Mouse (Mus musculus): ENCODE measurements at regions not wholly inside any gene's neighbourhood (a gene's known extent, or its start where the extent isn't known, plus 50 kb on each side); places are given as distances from the start of the nearest gene placed in this dataset.

GRCm38 (mm10) chr15:65733326-65733725 lies 718.6 kb upstream of the Gm21961 start:
- no peak for DNase-seq

- DNase-seq: no peak
Observed at GRCm38 (mm10) chr15:65731308-65731707, 716.6 kb upstream of the Gm21961 start.

GRCm38 (mm10) chr15:65727061-65727460 lies 712.4 kb upstream of the Gm21961 start:
- no peak for DNase-seq

- DNase-seq: no peak
Observed at GRCm38 (mm10) chr15:65726271-65726670, 711.6 kb upstream of the Gm21961 start.

- DNase-seq: peak in 1 of 2 experiments; percentile 10
Observed at GRCm38 (mm10) chr15:65703559-65703958, 688.9 kb upstream of the Gm21961 start.

GRCm38 (mm10) chr15:65701510-65701909 lies 686.8 kb upstream of the Gm21961 start:
- DNase-seq: peak in 1 of 2 experiments; percentile 3

GRCm38 (mm10) chr15:65698596-65698995 lies 683.9 kb upstream of the Gm21961 start:
- no peak for DNase-seq

All from kidney, postnatal 36 days (tissue).